Mouse (Mus musculus) left cerebral cortex, postnatal 25 days (tissue): ENCODE results near the gene Lysmd3. TPM values are rescaled to one million over a fixed set of nuclear protein-coding genes. Genes with fewer than 3 reads are reported as not detected.
A peak's percentile ranks its signal among the peaks of the same experiment; 100 is the strongest.

Source experiments
- DNase-seq, 2 experiments: peaks; one replicate each; pipeline ENCODE4 v3.0.0; 2022; ENCODE audit warnings: low spot score in 2 of 2, mixed read lengths in 1 of 2
- intact Hi-C: fragments of 180-260 bp; cut with DNase I; formaldehyde crosslinking; loops from one replicate; pipeline ENCODE4 v1.15.1; 2025
- total RNA-seq, 2 experiments: library from RNA; stranded (reverse); gene quantifications; 2 replicates each; pipeline ENCODE4 v1.2.3; 2021

The Lysmd3 gene
- total RNA-seq, 2 experiments from 2014 or later = 9.4 to 10.6 TPM

DNA sequence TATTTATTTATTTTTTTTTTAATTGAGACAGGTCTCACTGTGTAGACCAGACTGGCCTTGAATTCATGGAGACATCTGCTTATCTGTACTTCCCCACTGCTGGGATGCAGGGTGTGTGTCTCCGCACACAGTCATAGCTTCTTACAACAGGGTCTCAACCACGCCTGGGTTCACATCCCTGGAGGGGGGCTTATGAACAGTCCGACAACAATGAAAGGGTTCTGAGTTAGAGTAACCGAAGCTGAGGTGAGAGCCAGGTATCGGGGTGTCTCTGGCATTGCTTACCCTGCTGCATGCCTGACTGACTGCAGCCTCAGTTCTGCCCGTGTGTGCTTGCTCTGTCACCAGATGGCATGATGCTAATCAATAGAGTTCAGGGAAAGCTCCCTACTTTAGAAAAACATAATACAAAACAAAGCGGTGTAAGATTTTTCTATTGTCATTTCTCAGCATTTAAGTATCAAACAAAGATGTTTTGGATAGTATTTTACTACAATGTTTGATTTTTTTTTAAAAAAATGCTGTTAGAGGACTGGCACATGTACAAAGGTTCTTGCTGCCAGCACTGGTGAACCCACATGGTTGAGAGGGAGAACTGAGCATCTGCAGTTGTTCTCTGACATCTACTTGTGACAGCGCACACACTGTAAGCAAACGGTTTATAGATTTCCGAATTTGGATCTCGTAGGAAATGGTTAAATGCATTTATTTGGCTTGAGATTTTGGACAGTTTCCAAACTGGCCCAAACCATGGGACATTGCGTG lies 6.3 kb downstream of the Lysmd3 start:
- no peak for DNase-seq
- intact Hi-C loops = no loop called here

DNA sequence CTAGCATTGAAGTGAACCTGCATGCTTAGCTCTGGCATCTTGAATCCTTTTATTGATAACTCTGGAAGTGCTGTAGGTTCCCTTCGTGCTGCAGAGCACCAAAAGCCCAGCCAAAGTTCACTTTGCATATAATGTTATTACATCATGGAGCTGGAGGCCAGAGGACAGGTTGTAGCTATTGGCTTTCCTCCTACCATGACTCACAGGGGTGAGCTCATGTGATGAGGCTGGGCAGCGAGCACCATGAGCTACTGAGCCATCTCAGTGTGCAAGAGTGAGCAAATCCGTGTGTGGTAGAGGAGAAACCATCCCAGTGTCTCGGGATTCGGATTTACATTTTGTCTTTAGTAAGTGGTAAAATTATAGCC lies 6.9 kb downstream of the Lysmd3 start:
- no peak for DNase-seq
- intact Hi-C loops = no loop called here

DNA sequence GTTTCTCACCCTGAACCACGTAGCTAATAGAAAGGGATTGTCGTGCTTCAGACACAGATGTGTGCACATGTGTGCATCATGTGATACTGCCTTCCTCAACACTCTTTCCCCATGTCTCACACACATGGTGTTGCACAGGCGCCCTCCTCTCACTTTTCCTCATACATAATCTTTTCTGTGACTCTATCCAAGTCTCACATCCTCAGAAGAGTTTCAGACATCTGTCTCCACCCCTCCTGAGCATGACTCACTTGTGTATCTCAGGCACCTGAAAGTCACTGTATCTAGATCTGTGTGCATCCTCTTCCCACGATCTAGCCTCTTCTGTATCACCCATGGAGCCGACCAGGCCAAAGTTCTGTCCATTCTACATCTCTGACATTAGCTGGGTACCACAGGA lies 10.2 kb downstream of the Lysmd3 start:
- DNase-seq = no peak
- intact Hi-C loops = no loop called here

DNA sequence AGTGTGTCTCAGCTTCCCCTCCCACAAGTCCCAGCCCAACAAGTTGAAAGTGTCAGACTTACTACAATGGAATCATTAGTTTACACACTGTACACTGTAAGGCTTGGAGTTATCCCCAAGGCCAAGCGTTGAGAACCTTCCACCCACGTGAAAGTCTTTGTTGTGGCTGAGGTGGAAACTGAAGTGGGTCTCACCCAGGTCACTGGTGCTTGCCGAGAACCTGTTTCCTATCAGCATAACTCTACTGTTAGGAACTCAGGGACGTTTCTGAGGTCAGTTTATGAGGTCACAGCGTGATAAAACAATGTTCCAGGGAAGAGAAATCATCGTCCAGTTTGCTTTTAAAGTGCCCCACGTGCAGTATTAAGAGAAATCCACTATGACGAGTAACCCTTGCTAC lies 17.9 kb downstream of the Lysmd3 start:
- intact Hi-C loops = no loop called here
- DNase-seq = no peak

- DNase-seq = no peak
- intact Hi-C loops = no loop called here
Observed at GRCm38 (mm10) chr13:81683107-81683506, 25.6 kb downstream of the Lysmd3 start.

GRCm38 (mm10) chr13:81684258-81684657 lies 26.8 kb downstream of the Lysmd3 start:
- intact Hi-C loops = no loop called here
- peak in 1 of 2 experiments; percentile 49 for DNase-seq

GRCm38 (mm10) chr13:81684884-81685283 lies 27.4 kb downstream of the Lysmd3 start:
- DNase-seq = peak in 1 of 2 experiments; percentile 19
- intact Hi-C loops = no loop called here

GRCm38 (mm10) chr13:81689587-81689986 lies 32.1 kb downstream of the Lysmd3 start:
- DNase-seq = no peak
- intact Hi-C loops = no loop called here

DNA sequence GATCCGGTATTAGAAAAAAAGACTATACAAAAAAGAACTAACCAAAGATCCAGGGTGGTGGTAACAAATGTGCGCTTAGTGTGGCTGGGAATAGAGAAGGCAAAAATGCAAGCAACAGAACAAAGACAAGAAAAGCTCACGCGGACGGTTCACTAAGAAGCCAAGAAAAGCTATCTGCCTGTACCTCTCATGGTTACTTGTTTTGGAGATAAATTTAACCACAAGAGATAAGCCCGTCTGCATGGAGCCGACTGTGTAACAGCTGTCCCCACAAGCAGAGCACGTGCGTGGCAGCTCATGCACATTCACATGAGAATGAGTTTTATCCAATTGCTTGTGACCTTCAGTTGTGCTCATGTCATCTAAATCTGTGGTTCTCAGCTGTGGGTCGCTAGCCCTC lies 33.0 kb downstream of the Lysmd3 start:
- intact Hi-C loops = no loop called here
- no peak for DNase-seq

GRCm38 (mm10) chr13:81691606-81692005 lies 34.1 kb downstream of the Lysmd3 start:
- intact Hi-C loops = no loop called here
- peak in 1 of 2 experiments; percentile 47 for DNase-seq

DNA sequence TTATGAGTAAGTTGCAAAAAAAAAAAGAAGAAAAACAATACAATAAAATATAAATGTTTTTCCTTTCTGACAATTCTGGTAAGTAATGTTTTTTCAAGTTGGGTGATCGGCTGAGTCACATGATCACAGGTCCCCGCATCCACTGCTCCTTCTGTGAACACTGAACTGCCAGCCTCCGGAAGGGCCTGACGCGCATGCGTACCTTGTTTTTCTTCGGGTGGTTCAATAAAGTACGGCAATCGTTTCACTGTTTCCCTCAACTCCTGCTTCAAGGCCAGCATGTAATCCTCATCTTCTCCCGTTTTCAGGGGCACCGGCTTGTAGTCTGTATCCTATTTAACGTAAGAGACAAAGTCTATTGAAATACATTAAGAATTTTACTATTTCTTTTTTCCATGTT lies 37.0 kb downstream of the Lysmd3 start:
- intact Hi-C loops = no loop called here
- no peak for DNase-seq

GRCm38 (mm10) chr13:81703148-81703547 lies 45.7 kb downstream of the Lysmd3 start:
- DNase-seq = no peak
- intact Hi-C loops = no loop called here

DNA sequence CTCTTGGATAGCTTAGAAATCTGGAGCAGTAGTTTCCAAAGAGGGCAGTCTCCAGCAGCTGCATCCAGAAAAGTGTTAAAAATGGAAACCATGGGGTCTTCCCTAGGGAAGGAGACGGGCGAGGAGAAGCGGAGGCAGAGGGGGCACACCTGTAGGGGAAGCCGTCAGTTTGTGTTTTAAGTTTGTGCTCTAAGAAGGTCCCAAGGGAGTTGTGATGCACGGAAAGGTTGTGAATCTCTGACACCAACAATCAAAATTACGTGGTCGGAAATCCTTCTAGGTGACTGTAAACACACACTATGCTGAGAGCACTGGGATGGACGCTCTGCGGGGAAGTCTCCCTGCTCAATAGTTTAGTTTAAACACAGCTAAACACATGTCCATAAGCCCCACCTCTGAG lies 46.2 kb downstream of the Lysmd3 start:
- no peak for DNase-seq
- intact Hi-C loops = no loop called here

GRCm38 (mm10) chr13:81706311-81706710 lies 48.8 kb downstream of the Lysmd3 start:
- DNase-seq = peak in 1 of 2 experiments; percentile 49
- intact Hi-C loops = no loop called here

DNA sequence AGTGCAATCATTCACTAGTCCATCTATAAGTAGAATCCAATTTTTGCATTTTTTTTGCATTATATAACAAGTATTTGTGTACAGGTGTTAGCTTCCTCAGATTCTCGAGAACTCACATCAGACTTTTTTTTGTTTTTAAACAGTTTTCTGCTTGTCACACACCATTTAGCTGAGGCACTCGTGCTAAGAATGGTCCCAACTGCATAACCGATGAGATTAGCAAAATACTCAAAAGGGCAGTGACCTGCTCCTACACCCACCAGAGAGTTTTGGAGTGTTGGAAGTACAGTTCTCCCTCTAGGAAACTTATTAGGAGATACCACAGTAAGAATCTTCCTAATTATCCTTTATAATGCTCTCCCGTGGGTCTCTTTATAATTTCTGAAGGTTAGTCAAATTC lies 52.3 kb downstream of the Lysmd3 start:
- DNase-seq = no peak
- intact Hi-C loops = no loop called here

DNA sequence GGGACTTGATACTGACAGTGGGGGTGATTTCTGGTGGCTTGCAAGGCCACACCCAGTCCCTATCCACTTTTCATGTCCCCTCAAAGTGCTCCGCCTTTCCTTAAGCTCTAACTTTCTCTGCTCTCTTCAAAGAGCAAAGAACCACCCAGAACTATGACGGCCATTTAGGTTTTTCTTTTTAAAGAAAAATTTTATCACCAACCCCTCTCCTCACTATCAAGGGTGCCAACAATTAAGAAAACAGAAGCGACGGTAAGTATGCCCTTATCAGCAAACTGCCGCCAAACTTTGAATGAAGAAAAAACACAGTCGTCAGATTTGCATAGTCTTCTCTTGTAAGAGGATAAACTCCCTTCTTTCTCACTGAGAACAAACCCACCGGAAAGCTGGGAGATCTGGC lies 52.8 kb downstream of the Lysmd3 start:
- DNase-seq = no peak
- intact Hi-C loops = no loop called here

DNA sequence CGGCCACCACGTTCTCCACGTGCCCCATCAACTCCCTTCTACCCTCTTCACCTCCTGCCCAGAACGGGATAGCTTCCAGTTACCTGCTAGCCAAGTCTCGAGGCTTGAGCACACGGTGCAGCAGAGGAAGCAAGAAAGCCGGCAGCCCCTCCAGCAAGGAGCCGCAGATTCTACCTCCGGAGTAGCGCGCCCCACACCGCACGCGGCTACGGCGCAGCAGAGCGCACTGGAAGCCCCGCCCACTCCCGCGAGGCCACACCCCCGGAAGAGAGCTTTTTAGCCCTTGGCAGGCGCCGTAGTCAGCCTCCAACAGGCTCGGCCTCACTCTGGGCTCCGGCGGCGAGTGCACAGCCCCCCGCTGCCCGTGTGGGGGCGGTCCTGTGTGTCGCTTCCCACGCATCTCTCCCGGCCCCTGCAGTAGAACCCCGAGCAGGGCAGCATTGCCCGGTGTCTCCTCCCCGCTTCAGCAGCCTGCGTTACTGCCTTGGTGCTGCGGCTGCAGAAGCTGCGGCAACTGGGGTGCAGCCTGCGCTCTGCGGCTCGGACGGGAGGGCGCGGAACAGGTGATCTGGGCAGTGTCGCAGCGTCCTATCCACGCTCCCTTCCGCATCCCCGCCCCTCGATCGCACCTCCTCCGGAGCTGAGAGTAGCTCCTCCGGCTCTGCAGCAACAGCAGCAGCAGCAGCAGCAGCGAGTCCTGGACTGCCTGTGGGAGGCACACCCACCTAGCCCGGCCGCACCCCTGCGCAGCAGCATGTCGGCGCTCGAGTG lies 53.5 kb downstream of the Lysmd3 start, which contains the start of the genes Polr3g and Mblac2:
TSS of gene Polr3g (minus strand) at position 239 of the 771 bp plus-strand sequence.
TSS of gene Mblac2 (plus strand) at position 567 of the 771 bp plus-strand sequence.
- intact Hi-C loops = loop anchor here (1.0 kb wide), 2 partner anchors 50 to 54 kb away; partner anchors contain the start of gene Lysmd3
- DNase-seq = peak; percentile 95 to 96

- intact Hi-C loops = loop anchor here (1.0 kb wide), 2 partner anchors 50 to 54 kb away; partner anchors contain the start of gene Lysmd3
- peak; percentile 51 to 63 for DNase-seq
Observed at GRCm38 (mm10) chr13:81711546-81712371, 54.3 kb downstream of the Lysmd3 start.

DNA sequence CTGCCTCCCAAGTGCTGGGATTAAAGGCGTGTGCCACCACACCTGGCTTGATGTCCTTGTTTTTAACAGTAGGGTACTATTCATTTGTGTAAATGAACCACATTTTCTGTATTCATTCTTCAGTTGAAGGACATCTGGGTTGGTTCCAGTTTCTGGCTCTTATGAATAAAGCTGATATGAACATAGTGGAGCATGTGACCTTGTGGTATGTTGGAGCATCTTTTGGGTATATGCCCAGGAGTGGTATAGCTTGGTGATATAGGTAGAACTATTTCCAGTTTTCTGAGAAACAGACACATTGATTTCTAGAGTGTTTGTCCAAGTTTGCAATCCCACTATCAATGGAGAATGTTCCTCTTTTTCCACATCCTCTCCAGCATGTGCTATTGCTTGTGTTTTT lies 56.4 kb downstream of the Lysmd3 start:
- intact Hi-C loops = no loop called here
- DNase-seq = no peak
